ENCODE assay signal across 11 mouse cellular contexts in the genomic region with DNA sequence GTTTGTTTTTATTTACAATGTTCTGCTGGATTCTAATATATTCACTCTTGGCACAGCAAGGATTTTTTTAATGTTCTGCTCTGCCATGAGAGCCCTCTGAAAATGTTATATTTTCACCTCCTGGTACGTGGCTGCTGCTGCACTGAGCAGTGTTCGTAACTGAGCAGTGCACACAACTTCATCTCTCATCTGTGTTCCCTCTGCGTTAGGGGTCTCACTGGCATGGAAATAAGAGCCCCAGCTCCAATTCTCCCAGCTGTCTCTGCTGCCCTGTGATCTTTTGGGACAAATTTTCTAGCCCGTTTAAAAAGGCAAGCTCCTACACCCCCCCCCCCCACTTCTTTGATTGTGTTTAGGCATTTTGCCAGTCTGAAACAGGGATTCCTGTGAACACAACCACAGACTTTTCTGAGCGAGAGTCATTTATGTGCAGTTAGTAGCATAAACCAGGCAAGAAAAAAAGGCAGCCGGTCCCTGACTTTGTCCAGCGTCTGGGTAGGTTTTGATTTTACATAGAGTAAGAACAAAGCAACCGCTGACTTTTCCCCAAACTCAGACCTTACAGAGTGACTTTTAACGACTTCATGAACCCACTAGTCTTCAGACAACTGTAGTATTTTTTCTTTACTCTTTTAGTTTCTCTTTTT. TPM values are rescaled to one million over a fixed set of nuclear protein-coding genes. Genes with fewer than 3 reads are reported as not detected.
DNase-seq lines count a peak whose midpoint lies in the region; ATAC-seq lines count a peak whose summit lies in the region.
"Had no signal": no experiment of that assay in that cellular context is flagged by ENCODE, and none has a peak within 500 bp of the region (broad histone marks: within the 10 kb centered on the region; RNA-seq: fewer than 3 reads in every experiment).

No protein-coding gene starts in this region.

- peak overlapping the region; percentile 40 for H3K4me2 ChIP-seq in lung, embryonic 15.5 days
- H3K4me2 ChIP-seq in hindbrain, embryonic 16.5 days (ENCODE audit: low read length): peak overlapping the region; percentile 38
- H3K4me2 ChIP-seq in neural tube, embryonic 13.5 days: peak overlapping the region; percentile 37

- H3K4me3 ChIP-seq in lung, embryonic 15.5 days: no peak overlapping the region
- no peak overlapping the region for H3K4me3 ChIP-seq in hindbrain, embryonic 16.5 days (ENCODE audit: low read length)
- H3K4me3 ChIP-seq in neural tube, embryonic 13.5 days: no peak overlapping the region
- H3K4me3 ChIP-seq: heart, adult 2 months had no signal

- peak; percentile 55; the same call in 1 of the 2 replicates for ATAC-seq in lung, embryonic 15.5 days (ENCODE audit: borderline replicate concordance, extremely low read depth, low FRiP score, low TSS enrichment)
- peak; percentile 67 for ATAC-seq in hindbrain, embryonic 16.5 days
- peak; percentile 83 for ATAC-seq in neural tube, embryonic 13.5 days (ENCODE audit: low read depth)
- no peak for ATAC-seq in inflammation-experienced regulatory T-cells, adult 6 months

- DNase-seq in embryo, embryonic 10.5 days (ENCODE audit: low spot score): peak; percentile 30
- DNase-seq in embryo, embryonic 9.5 days (ENCODE audit: extremely low spot score): no peak
- no peak for DNase-seq in lung, postnatal 10 days
- no peak for DNase-seq in retina, embryonic 14.5 days (ENCODE audit: low spot score)
- DNase-seq: heart, adult 2 months; layer of hippocampus, adult 9-11 months; lung, adult 18-20 months had no signal

- H3K27ac ChIP-seq in lung, embryonic 15.5 days: peak overlapping the region; percentile 33; the same call in 1 of the 2 replicates
- H3K27ac ChIP-seq in hindbrain, embryonic 16.5 days (ENCODE audit: low read depth, low read length): no peak overlapping the region
- peak overlapping the region; percentile 67 for H3K27ac ChIP-seq in neural tube, embryonic 13.5 days (replicated peaks)
- H3K27ac ChIP-seq: heart, adult 2 months had no signal

- no peaks in the 10 kb centered on the region for H3K27me3 ChIP-seq in lung, embryonic 15.5 days
- H3K27me3 ChIP-seq in hindbrain, embryonic 16.5 days (replicated peaks; ENCODE audit: control insufficient read depth, insufficient read depth, low read length): no peaks in the 10 kb centered on the region
- no peaks in the 10 kb centered on the region for H3K27me3 ChIP-seq in neural tube, embryonic 13.5 days

- no peaks in the 10 kb centered on the region for H3K36me3 ChIP-seq in lung, embryonic 15.5 days
- H3K36me3 ChIP-seq in hindbrain, embryonic 16.5 days (ENCODE audit: control insufficient read depth, insufficient read depth, low read length): no peaks in the 10 kb centered on the region
- no peaks in the 10 kb centered on the region for H3K36me3 ChIP-seq in neural tube, embryonic 13.5 days

- no peaks in the 10 kb centered on the region for H3K9me3 ChIP-seq in lung, embryonic 15.5 days
- no peaks in the 10 kb centered on the region for H3K9me3 ChIP-seq in hindbrain, embryonic 16.5 days (ENCODE audit: control insufficient read depth, low read length)
- no peaks in the 10 kb centered on the region for H3K9me3 ChIP-seq in neural tube, embryonic 13.5 days

- no peak overlapping the region for H3K9ac ChIP-seq in lung, embryonic 15.5 days
- H3K9ac ChIP-seq in hindbrain, embryonic 16.5 days (ENCODE audit: low read depth, low read length): no peak overlapping the region
- H3K9ac ChIP-seq in neural tube, embryonic 13.5 days: no peak overlapping the region

- 27% methylated on average over 9 of the region's 9 CpGs for WGBS in lung, embryonic 15.5 days
- WGBS in hindbrain, embryonic 16.5 days: 25% methylated on average over 9 of the region's 9 CpGs
- WGBS in neural tube, embryonic 13.5 days: 22% methylated on average over 9 of the region's 9 CpGs

- peaks cover 16% of the 10 kb centered on the region for H3K4me1 ChIP-seq in lung, embryonic 15.5 days
- H3K4me1 ChIP-seq in hindbrain, embryonic 16.5 days (ENCODE audit: control insufficient read depth, insufficient read depth, low read depth, low read length): peaks cover 4% of the 10 kb centered on the region; the same call in 1 of the 2 replicates
- H3K4me1 ChIP-seq in neural tube, embryonic 13.5 days (replicated peaks): peaks cover 12% of the 10 kb centered on the region

RNA-seq across cellular contexts. Expression of gene Mpped2, which starts 9.8 kb away (rescaled TPM):
- 27.2 and 30.6 TPM in 2 replicates for polyA plus RNA-seq in lung, embryonic 15.5 days (2015; fragmentation: Nextera tagmentation; extraction: Ambion mirVana)
- 112 and 122 TPM in 2 replicates for polyA plus RNA-seq in hindbrain, embryonic 16.5 days (2015; fragmentation: Nextera tagmentation; extraction: Ambion mirVana)
- polyA plus RNA-seq in neural tube, embryonic 13.5 days (2015; fragmentation: Nextera tagmentation; extraction: Ambion mirVana): 199 and 206 TPM in 2 replicates
- under 1 TPM in 1 of 3 experiments, not detected in 2; 0.47 TPM for polyA plus RNA-seq in inflammation-experienced regulatory T-cells, adult 6 months (2017; shearing (Covaris generic))

Comparison
In these comparisons a context has a peak if more than half of its experiments do, and no peak if none do; other contexts are left out.
1. RNA of gene Mpped2, which starts 9.8 kb away (polyA plus RNA-seq): 199 to 206 TPM in neural tube, embryonic 13.5 days, 112 to 122 TPM in hindbrain, embryonic 16.5 days and 27.2 to 30.6 TPM in lung, embryonic 15.5 days; 0.47 TPM in inflammation-experienced regulatory T-cells, adult 6 months; every median in the first group is over 10 times any median in the second.
2. Peak in every context shown above with its lines, with median percentiles within 50 percentile points of each other: H3K4me2 ChIP-seq.